Mouse (Mus musculus): Measurements from ENCODE around the gene Kctd10. TPM values are rescaled to one million over a fixed set of nuclear protein-coding genes. Genes with fewer than 3 reads are reported as not detected.
A peak's percentile ranks its signal among the peaks of the same experiment; 100 is the strongest.

Kctd10 gene
- polyA plus RNA-seq, 1 experiment = 64.4 TPM

DNA sequence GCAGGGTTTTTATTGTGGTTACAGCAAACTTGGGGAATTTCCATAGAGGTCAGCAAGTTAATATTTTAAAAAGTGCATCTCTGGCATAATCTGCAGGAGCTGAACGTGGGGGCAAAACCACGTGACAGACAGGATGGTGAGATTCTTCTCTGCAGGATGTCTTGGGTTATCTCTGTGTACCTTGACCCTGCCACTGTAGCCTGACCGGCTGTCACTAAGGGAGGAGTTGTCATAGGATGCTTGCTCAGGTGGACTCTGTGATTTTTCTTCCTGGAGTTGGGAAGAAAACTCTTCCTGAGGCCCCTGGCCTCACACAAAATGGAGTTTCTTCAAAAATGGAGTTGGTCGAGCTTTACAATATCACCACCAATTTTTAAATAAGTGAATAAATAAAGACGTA lies 37.3 kb downstream of the Kctd10 start:
- no peak overlapping the region for H3K27ac ChIP-seq (ENCODE audit: insufficient read depth, low read length)
- H3K4me1 ChIP-seq (ENCODE audit: control insufficient read depth, insufficient read depth, insufficient read length) = no peaks in the 10 kb centered on the region
- no peak for DNase-seq (ENCODE audit: low read depth in 1 of 2, low spot score in 2 of 2)
- no peak overlapping the region for H3K4me3 ChIP-seq (ENCODE audit: extremely low read depth, insufficient read depth, insufficient read length)
- TF ChIP-seq CTCF (IDR thresholded peaks at IDR 0.05; ENCODE audit: extremely low read depth, insufficient read depth, insufficient read length, insufficient replicate concordance) = no peak
- TF ChIP-seq POLR2A (IDR thresholded peaks at IDR 0.05; ENCODE audit: low read depth, low read length) = no peak
- no peaks in the 10 kb centered on the region for H3K27me3 ChIP-seq (ENCODE audit: control insufficient read depth, insufficient read depth, low read length)
- WGBS = 68% methylated on average over 5 of the region's 5 CpGs
- no peaks in the 10 kb centered on the region for H3K36me3 ChIP-seq (ENCODE audit: control insufficient read depth, insufficient read depth, low read length)

- TF ChIP-seq POLR2A (IDR thresholded peaks at IDR 0.05; ENCODE audit: low read depth, low read length) (no peak), CTCF (IDR thresholded peaks at IDR 0.05; ENCODE audit: extremely low read depth, insufficient read depth, insufficient read length, insufficient replicate concordance) (peak; percentile 36; the same call in 1 of the 2 replicates)
- no peaks in the 10 kb centered on the region for H3K27me3 ChIP-seq (ENCODE audit: control insufficient read depth, insufficient read depth, low read length)
- WGBS = 24% methylated on average over 16 of the region's 16 CpGs
- no peaks in the 10 kb centered on the region for H3K36me3 ChIP-seq (ENCODE audit: control insufficient read depth, insufficient read depth, low read length)
- DNase-seq (ENCODE audit: low read depth in 1 of 2, low spot score in 2 of 2) = peak in 1 of 2 experiments; percentile 58
- H3K27ac ChIP-seq (ENCODE audit: insufficient read depth, low read length) = peak overlapping the region; percentile 64; the same call in 1 of the 2 replicates
- H3K4me1 ChIP-seq (ENCODE audit: control insufficient read depth, insufficient read depth, insufficient read length) = no peaks in the 10 kb centered on the region
- H3K4me3 ChIP-seq (ENCODE audit: extremely low read depth, insufficient read depth, insufficient read length) = peak overlapping the region; percentile 20; the same call in 1 of the 2 replicates
Measured at GRCm38 (mm10) chr5:114323791-114324507, 56.4 kb downstream of the Kctd10 start.

- H3K4me3 ChIP-seq (ENCODE audit: extremely low read depth, insufficient read depth, insufficient read length) = peak overlapping the region; percentile 46; the same call in 1 of the 2 replicates
- DNase-seq (ENCODE audit: low read depth in 1 of 2, low spot score in 2 of 2) = peak; percentile 51 to 81
- TF ChIP-seq CTCF (IDR thresholded peaks at IDR 0.05; ENCODE audit: extremely low read depth, insufficient read depth, insufficient read length, insufficient replicate concordance) = no peak
- TF ChIP-seq POLR2A (IDR thresholded peaks at IDR 0.05; ENCODE audit: low read depth, low read length) = peak; percentile 6; the same call in 1 of the 2 replicates
- H3K4me1 ChIP-seq (ENCODE audit: control insufficient read depth, insufficient read depth, insufficient read length) = no peaks in the 10 kb centered on the region
- 9% methylated on average over 25 of the region's 25 CpGs for WGBS
- no peaks in the 10 kb centered on the region for H3K36me3 ChIP-seq (ENCODE audit: control insufficient read depth, insufficient read depth, low read length)
- H3K27ac ChIP-seq (ENCODE audit: insufficient read depth, low read length) = peak overlapping the region; percentile 64
- no peaks in the 10 kb centered on the region for H3K27me3 ChIP-seq (ENCODE audit: control insufficient read depth, insufficient read depth, low read length)
Measured at GRCm38 (mm10) chr5:114323105-114323790, 57.1 kb downstream of the Kctd10 start.

Other genes starting within 250 kb of the Kctd10 start
- 9.2 and 9.3 TPM in 2 replicates for gene Acacb, start 234.0 kb downstream of the Kctd10 start, polyA plus RNA-seq (2012; rRNA removed)
- gene Foxn4, start 106.7 kb downstream of the Kctd10 start, polyA plus RNA-seq (2012; rRNA removed) = not detected in 2 replicates
- gene Myo1h, start 91.3 kb downstream of the Kctd10 start, polyA plus RNA-seq (2012; rRNA removed) = 1.2 and 1.7 TPM in 2 replicates
- 44.4 and 53.1 TPM in 2 replicates for gene Ube3b, start 99 bp upstream of the Kctd10 start, polyA plus RNA-seq (2012; rRNA removed)
- gene Mmab, start 63.6 kb upstream of the Kctd10 start, polyA plus RNA-seq (2012; rRNA removed) = 8.0 and 8.6 TPM in 2 replicates
- gene Mvk, start 63.8 kb upstream of the Kctd10 start, polyA plus RNA-seq (2012; rRNA removed) = 13.0 and 17.3 TPM in 2 replicates
- gene Fam222a, start 187.5 kb upstream of the Kctd10 start, polyA plus RNA-seq (2012; rRNA removed) = 2.8 and 4.6 TPM in 2 replicates